Mouse (Mus musculus) bone marrow, adult 2 months (tissue): ENCODE measurements at regions not wholly inside any gene's neighbourhood (a gene's known extent, or its start where the extent isn't known, plus 50 kb on each side); places are given as distances from the start of the nearest gene placed in this dataset.

Source experiments
- CTCF ChIP-seq: fragments of 200-500 bp; IDR thresholded peaks from 2 replicates; pipeline ENCODE4 v1.5.1; 2011; ENCODE audit warnings: low read length, control low read depth; ENCODE audit not compliant: control insufficient read depth, insufficient read depth
- POLR2A ChIP-seq: fragments of 200-500 bp; IDR thresholded peaks from 2 replicates; pipeline ENCODE4 v1.6.1; 2011; ENCODE audit warnings: low read depth, mild to moderate bottlenecking, control low read depth, low read length, borderline replicate concordance; ENCODE audit not compliant: control insufficient read depth

DNA sequence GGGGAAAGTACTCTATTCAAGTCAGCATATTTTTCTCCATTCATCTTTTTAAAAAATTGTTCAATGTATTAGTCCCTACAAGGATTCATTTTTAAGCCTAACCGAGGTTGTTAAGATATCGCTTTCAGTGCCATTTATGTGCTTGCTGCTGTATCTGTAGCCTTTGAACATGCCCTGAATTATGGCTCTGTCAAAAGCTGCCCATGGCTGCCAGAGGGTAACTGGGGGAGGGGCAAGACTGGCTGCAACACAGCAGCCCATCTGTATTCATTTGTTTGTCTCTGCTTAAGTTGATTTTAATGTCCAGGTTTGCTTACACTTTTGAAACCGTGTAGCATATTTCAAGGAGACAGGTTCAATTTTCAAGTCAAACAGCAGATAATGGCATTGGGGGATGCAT is 383.3 kb upstream of the Gm5415 start:
- TF ChIP-seq CTCF (no peak), POLR2A (no peak)
